ENCODE assay signal across 21 mouse cellular contexts in genomic region chr8:12158188-12158587, GRCm38 (mm10).
A peak's percentile ranks its signal among the peaks of the same experiment; 100 is the strongest.
DNase-seq lines count a peak whose midpoint lies in the region; TF ChIP-seq lines count a peak whose summit lies in the region.
"Had no signal": no experiment of that assay in that cellular context is flagged by ENCODE, and none has a peak within 500 bp of the region (broad histone marks: within the 10 kb centered on the region; RNA-seq: fewer than 3 reads in every experiment).

No protein-coding gene starts in this region.

- no peak overlapping the region for H3K4me3 ChIP-seq in lung, adult 2 months (replicated peaks; ENCODE audit: extremely low read depth, low read depth, low read length)
- H3K4me3 ChIP-seq: embryonic facial prominence, embryonic 12.5 days; embryonic facial prominence, embryonic 15.5 days; heart, embryonic 13.5 days had no signal

- 40% methylated on average over 9 of the region's 9 CpGs for WGBS in lung, adult 2 months

- TF ChIP-seq CTCF in lung, adult 2 months (IDR thresholded peaks at IDR 0.05; ENCODE audit: insufficient read depth, low read length) = no peak

- 0 out of 2 replicates have a peak, but pooled peaks cover 2% of the 10 kb centered on the region for H3K4me1 ChIP-seq in lung, adult 2 months (ENCODE audit: control insufficient read depth, insufficient read depth, low read length)

- peak; percentile 33 to 49 for DNase-seq in lung, adult 18-20 months
- no peak for DNase-seq in lung, adult 2 months
- peak; percentile 20 for DNase-seq in lung, postnatal 14 days
- DNase-seq in lung, postnatal 4 days = peak; percentile 35 to 53
- no peak for DNase-seq in layer of hippocampus, adult 8-10 months (ENCODE audit: low spot score in 2 of 2)
- DNase-seq in urinary bladder, adult 2 months (ENCODE audit: low spot score) = no peak
- DNase-seq in right cerebral cortex, adult 2 months (ENCODE audit: low spot score in 2 of 2) = no peak
- DNase-seq: adrenal gland, postnatal 10 days; adrenal gland, postnatal 36 days; cerebellum, adult 11 months; cerebellum, adult 2 months; cerebellum, adult 9-11 months; cerebellum, postnatal 25 days; forebrain, postnatal 0 days; gastrocnemius, postnatal 25 days; heart, adult 18-20 months; heart, postnatal 14 days; heart, postnatal 4 days had no signal

- TF ChIP-seq POLR2A in lung, adult 2 months (IDR thresholded peaks at IDR 0.05; ENCODE audit: borderline replicate concordance, extremely low read depth, low read depth, low read length) = no peak

Comparison
In these comparisons a context has a peak if more than half of its experiments do, and no peak if none do; other contexts are left out.
1. DNase-seq: peak in lung, adult 18-20 months (2 of 2), lung, postnatal 14 days (single experiment) and lung, postnatal 4 days (2 of 2); none in lung, adult 2 months (single experiment), layer of hippocampus, adult 8-10 months (0 of 2), urinary bladder, adult 2 months (single experiment) and right cerebral cortex, adult 2 months (0 of 2).